Mouse (Mus musculus) midbrain, embryonic 14.5 days (tissue): ENCODE measurements at regions not wholly inside any gene's neighbourhood (a gene's known extent, or its start where the extent isn't known, plus 50 kb on each side); places are given as distances from the start of the nearest gene placed in this dataset.
A peak's percentile ranks its signal among the peaks of the same experiment; 100 is the strongest.

Experiments used
- ATAC-seq: fragments of 200-750 bp; cut with Nextera tagmentation; 2 replicates; pipeline ENCODE4 v1.8.0; 2017; ENCODE audit warnings: moderate number of reproducible peaks, moderate library complexity; ENCODE audit not compliant: low FRiP score, low TSS enrichment
- DNase-seq: peaks from one replicate; pipeline ENCODE4 v3.0.0-alpha.2; 2015
- H3K27ac ChIP-seq: fragments of 300-500 bp; sonication (generic); replicated peaks from 2 replicates; pipeline ENCODE4 v1.5.1; 2014; ENCODE audit warnings: mild to moderate bottlenecking, low read depth, low read length, moderate library complexity
- H3K27me3 ChIP-seq: fragments of 300-500 bp; sonication (generic); 2 replicates; pipeline ENCODE4 v1.6.1; 2014; ENCODE audit warnings: low read length, control low read depth, mixed read lengths; ENCODE audit not compliant: control insufficient read depth, insufficient read depth
- H3K36me3 ChIP-seq: fragments of 300-500 bp; sonication (generic); 2 replicates; pipeline ENCODE4 v1.6.1; 2014; ENCODE audit warnings: low read length, control low read depth; ENCODE audit not compliant: control insufficient read depth, insufficient read depth
- H3K4me1 ChIP-seq: fragments of 300-500 bp; sonication (generic); 2 replicates; pipeline ENCODE4 v1.6.1; 2014; ENCODE audit warnings: mild to moderate bottlenecking, antibody characterized with exemption, low read length, control low read depth; ENCODE audit not compliant: control insufficient read depth, insufficient read depth
- H3K4me2 ChIP-seq: fragments of 300-500 bp; sonication (generic); 2 replicates; pipeline ENCODE4 v1.6.1; 2014; ENCODE audit warnings: mild to moderate bottlenecking, low read length, moderate library complexity
- H3K4me3 ChIP-seq: fragments of 300-500 bp; sonication (generic); replicated peaks from 2 replicates; pipeline ENCODE4 v1.5.1; 2014; ENCODE audit warnings: low read depth, low read length
- H3K9ac ChIP-seq: fragments of 300-500 bp; sonication (generic); replicated peaks from 2 replicates; pipeline ENCODE4 v1.6.1; 2014; ENCODE audit warnings: mild to moderate bottlenecking, low read length, moderate library complexity
- H3K9me3 ChIP-seq: fragments of 300-500 bp; sonication (generic); 2 replicates; pipeline ENCODE4 v1.6.1; 2016; ENCODE audit warnings: low read length, control low read depth, mixed read lengths; ENCODE audit not compliant: control insufficient read depth
- WGBS: fragments of 180-500 bp; shearing (Covaris S2); extraction: QIAGEN DNeasy Blood & Tissue Kit; methylation state at CpG from one replicate; pipeline ENCODE4 v1.1.7; 2014; 5-methylcytosine and 5-hydroxymethylcytosine counted together

DNA sequence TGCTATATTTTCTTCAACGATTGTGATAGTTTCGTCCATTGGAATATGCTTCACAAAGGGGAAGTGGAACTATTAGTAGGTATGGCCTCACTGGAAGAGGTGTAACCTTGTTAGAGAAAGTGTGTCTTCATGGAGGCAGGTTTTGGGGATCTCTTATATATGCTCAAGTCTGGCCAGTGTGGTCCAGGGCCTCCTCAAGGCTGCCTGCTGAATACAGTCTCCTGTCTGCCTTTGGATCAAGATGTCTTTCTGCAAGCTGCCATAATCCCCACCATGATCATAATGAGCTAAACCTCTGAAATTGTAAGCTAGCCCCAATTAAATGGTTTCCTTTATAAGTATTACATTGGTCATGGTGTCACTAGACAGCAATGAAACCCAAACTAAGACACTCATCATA lies 384.3 kb downstream of the Btbd3 start:
- no peaks in the 10 kb centered on the region for H3K9me3 ChIP-seq
- WGBS = 95% methylated on average over 2 of the region's 2 CpGs
- DNase-seq (no peak), ATAC-seq (no peak)
- 0 out of 2 replicates have a peak, but pooled peaks cover 4% of the 10 kb centered on the region for H3K4me1 ChIP-seq
- H3K4me3 ChIP-seq = no peak overlapping the region
- H3K9ac ChIP-seq = no peak overlapping the region
- no peaks in the 10 kb centered on the region for H3K27me3 ChIP-seq
- no peak overlapping the region for H3K4me2 ChIP-seq
- no peaks in the 10 kb centered on the region for H3K36me3 ChIP-seq
- no peak overlapping the region for H3K27ac ChIP-seq

- peak; percentile 8 for DNase-seq
Measured at GRCm38 (mm10) chr2:138641335-138641734, 385.0 kb downstream of the Btbd3 start.

GRCm38 (mm10) chr2:138648616-138649015 lies 392.3 kb downstream of the Btbd3 start:
- H3K27me3 ChIP-seq = no peaks in the 10 kb centered on the region
- H3K9ac ChIP-seq = no peak overlapping the region
- WGBS = 30% methylated on average over 3 of the region's 3 CpGs
- ATAC-seq = no peak
- H3K9me3 ChIP-seq = no peaks in the 10 kb centered on the region
- H3K4me3 ChIP-seq = no peak overlapping the region
- peaks cover 4% of the 10 kb centered on the region; the same call in 1 of the 2 replicates for H3K4me1 ChIP-seq
- no peak overlapping the region for H3K4me2 ChIP-seq
- no peak overlapping the region for H3K27ac ChIP-seq
- DNase-seq = peak; percentile 48
- H3K36me3 ChIP-seq = no peaks in the 10 kb centered on the region

More at GRCm38 (mm10) chr2:138641335-138641734, 385.0 kb downstream of the Btbd3 start:
- no peaks in the 10 kb centered on the region for H3K36me3 ChIP-seq
- no peak overlapping the region for H3K27ac ChIP-seq
- no peak overlapping the region for H3K4me3 ChIP-seq
- H3K4me1 ChIP-seq = 0 out of 2 replicates have a peak, but pooled peaks cover 4% of the 10 kb centered on the region
- no peak overlapping the region for H3K9ac ChIP-seq
- no peak; the same call in 1 of the 2 replicates for ATAC-seq
- H3K27me3 ChIP-seq = no peaks in the 10 kb centered on the region
- no peaks in the 10 kb centered on the region for H3K9me3 ChIP-seq
- no peak overlapping the region for H3K4me2 ChIP-seq
- WGBS = 19% methylated on average over 1 of the region's 1 CpGs

- H3K4me1 ChIP-seq = no peaks in the 10 kb centered on the region
- no peak overlapping the region for H3K9ac ChIP-seq
- H3K9me3 ChIP-seq = no peaks in the 10 kb centered on the region
- no peak for ATAC-seq
- H3K27ac ChIP-seq = no peak overlapping the region
- DNase-seq = no peak
- no peaks in the 10 kb centered on the region for H3K36me3 ChIP-seq
- H3K4me2 ChIP-seq = no peak overlapping the region
- H3K4me3 ChIP-seq = no peak overlapping the region
- no peaks in the 10 kb centered on the region for H3K27me3 ChIP-seq
Measured at GRCm38 (mm10) chr2:138659376-138659775, 403.0 kb downstream of the Btbd3 start.

DNA sequence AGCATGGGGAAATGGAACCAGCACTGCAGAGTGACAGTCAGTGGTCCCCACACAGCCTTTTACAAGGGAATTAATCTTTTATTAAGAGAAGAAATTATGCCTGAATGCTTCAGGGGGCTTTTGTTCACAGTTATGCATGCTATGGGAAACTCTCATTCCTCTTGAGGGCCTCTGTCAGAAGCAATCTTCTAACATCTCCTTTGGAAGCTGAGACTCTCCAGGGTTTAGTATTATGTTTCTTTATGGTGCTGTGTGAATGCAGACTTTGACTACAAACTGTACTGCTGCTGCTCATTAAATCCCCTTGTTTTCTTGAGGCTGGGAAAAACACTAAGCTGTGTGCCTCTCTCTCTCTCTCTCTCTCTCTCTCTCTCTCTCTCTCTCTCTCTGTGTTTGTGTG lies 413.9 kb downstream of the Btbd3 start:
- Histone ChIP-seq H3K9ac (no peak overlapping the region), H3K4me2 (no peak overlapping the region), H3K27me3 (no peaks in the 10 kb centered on the region), H3K4me3 (no peak overlapping the region), H3K4me1 (0 out of 2 replicates have a peak, but pooled peaks cover 4% of the 10 kb centered on the region), H3K27ac (0 out of 2 replicates have a peak overlapping the region, but pooled peaks have one; percentile 2), H3K36me3 (no peaks in the 10 kb centered on the region), H3K9me3 (no peaks in the 10 kb centered on the region)
- ATAC-seq (no peak), DNase-seq (peak; percentile 48)

DNA sequence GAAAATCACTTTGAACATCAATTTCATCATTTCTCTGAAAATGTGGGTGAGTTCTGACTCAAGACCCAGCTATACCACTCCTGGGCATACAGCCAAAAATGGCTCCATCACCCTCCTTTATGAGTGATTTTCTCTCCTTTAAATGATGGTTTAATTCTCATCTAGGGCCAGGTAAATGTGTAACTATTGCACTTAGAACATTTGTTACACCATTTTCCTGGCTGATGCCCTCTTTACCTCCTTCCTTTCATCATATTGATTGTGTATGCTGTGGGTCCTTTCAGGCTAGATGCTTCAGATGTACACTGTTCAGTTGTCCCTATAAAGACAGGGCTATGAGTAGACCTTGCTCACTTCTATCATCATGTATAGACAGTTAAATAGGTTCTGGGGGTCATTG lies 418.4 kb downstream of the Btbd3 start:
- Histone ChIP-seq H3K9ac (no peak overlapping the region), H3K4me3 (no peak overlapping the region), H3K4me1 (0 out of 2 replicates have a peak, but pooled peaks cover 4% of the 10 kb centered on the region), H3K9me3 (no peaks in the 10 kb centered on the region), H3K27me3 (no peaks in the 10 kb centered on the region), H3K27ac (no peak overlapping the region), H3K36me3 (no peaks in the 10 kb centered on the region), H3K4me2 (no peak overlapping the region)
- no peak for ATAC-seq
- DNase-seq = no peak

DNA sequence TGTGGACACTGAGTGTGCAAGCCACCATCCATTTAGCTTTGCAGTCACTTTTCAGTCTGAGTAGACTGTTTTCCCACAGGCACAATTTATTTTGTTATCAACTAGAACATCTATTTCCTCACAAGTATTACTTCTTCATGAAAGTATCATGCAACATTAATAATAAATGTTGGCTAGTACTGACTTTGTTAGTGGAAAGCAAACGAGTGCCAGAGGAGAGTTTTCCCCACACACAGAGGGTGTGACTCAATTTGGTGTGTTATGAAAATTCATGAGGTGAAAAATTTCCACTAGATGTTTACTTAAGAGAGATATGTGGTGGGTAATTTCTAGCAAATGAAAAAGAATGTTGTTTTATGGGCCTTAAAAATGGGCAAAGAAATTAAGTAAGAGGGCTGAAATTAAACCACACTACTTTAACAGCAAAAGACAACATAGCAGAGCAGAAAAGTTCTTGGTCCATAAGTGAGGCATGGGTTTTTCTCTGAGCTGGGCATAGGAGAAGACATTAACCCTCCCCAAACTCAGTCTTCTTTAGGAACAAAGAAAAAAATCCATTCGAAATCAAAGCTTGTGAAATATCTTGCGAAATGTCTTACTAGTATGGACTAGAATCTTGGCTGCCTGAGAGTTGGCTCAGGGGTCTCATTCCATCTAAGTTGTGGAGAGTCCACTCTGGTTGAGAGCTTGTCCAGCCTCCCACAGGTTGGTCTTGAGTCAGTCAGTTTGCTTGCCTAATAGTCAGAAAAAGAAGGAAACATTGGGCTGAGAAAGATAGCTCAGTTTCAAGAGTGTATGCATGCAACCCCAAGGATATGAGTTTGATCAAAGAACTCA lies 419.1 kb downstream of the Btbd3 start:
- Histone ChIP-seq H3K36me3 (no peaks in the 10 kb centered on the region), H3K4me2 (no peak overlapping the region), H3K9me3 (no peaks in the 10 kb centered on the region), H3K27me3 (no peaks in the 10 kb centered on the region), H3K27ac (no peak overlapping the region), H3K9ac (no peak overlapping the region), H3K4me1 (no peaks in the 10 kb centered on the region), H3K4me3 (no peak overlapping the region)
- ATAC-seq (no peak), DNase-seq (no peak)
- WGBS = 79% methylated on average over 3 of the region's 3 CpGs

DNA sequence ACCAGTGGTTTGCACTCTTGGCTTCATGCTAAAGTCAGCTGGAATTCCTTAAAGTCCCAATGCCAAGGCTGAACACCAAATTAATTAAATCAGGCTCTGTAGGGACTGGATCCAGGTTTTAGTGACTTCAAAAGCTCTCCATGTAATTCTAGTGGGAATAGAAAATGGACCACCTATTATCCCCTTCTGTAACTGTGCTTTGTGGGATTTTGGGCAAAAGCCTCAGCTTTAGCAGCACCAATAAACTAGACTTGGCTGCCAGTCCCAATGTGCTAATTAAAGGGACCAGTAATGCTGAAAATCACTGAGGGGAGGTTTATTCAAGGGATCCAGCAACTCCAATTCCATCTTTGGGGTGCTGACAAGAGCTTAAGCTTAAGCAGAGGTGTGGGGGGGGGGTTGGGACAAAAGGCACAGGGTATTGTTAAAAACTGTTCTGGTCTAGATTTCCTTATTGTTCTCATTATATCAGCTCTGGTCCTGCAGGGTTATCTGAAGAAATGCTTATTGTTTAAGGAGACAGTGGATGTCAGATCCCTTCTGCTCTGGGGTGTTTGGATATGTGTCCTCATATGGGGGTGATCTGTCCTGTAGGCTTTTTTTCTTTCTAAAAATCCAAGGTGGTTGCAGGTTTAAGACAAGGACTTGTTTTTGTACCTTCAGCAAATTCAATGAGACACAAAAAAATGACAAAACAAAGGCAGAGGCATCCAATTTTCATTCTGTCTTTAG lies 431.9 kb downstream of the Btbd3 start:
- Histone ChIP-seq H3K27me3 (no peaks in the 10 kb centered on the region), H3K27ac (no peak overlapping the region), H3K36me3 (no peaks in the 10 kb centered on the region), H3K9me3 (no peaks in the 10 kb centered on the region), H3K9ac (no peak overlapping the region), H3K4me3 (no peak overlapping the region), H3K4me1 (no peaks in the 10 kb centered on the region), H3K4me2 (no peak overlapping the region)
- no peak for ATAC-seq
- DNase-seq = peak; percentile 36

- Histone ChIP-seq H3K27ac (no peak overlapping the region), H3K4me2 (no peak overlapping the region), H3K9ac (no peak overlapping the region), H3K4me1 (no peaks in the 10 kb centered on the region), H3K27me3 (no peaks in the 10 kb centered on the region), H3K36me3 (no peaks in the 10 kb centered on the region), H3K4me3 (no peak overlapping the region), H3K9me3 (no peaks in the 10 kb centered on the region)
- WGBS = 91% methylated on average over 5 of the region's 5 CpGs
- DNase-seq (no peak), ATAC-seq (no peak)
Measured at GRCm38 (mm10) chr2:138689497-138689896, 433.1 kb downstream of the Btbd3 start.
